In the genomic region with DNA sequence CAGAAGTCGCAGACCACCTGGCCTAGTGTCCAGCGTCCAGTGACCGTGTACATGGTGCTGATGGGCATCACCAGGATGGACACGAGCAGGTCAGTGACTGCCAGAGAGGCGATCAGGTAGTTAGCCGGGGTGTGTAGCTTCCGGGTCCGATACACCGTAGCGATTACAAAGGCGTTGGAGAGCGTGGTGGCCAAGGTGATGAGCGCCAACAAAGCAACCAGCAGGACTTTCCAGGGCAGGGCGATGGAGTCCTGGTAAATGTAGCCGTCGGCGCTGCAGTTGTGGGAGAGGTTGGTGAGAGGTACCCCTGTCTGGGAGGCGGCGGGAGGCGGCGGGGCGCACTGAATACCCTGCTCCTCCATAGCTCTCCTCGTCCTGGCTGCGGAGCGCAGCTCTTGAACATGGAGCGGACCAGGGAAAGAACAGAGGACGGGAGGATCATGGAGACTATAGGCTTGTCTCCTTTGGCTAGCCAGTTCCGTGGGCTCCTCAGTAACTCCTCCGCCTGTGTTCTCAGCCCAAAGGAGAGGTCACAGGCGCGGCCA, we compare ENCODE assay signal across 9 mouse cellular contexts. TPM values are rescaled to one million over a fixed set of nuclear protein-coding genes. Genes with fewer than 3 reads are reported as not detected.
DNase-seq lines count a peak whose midpoint lies in the region; ATAC-seq and TF ChIP-seq lines count a peak whose summit lies in the region.
"Had no signal": no experiment of that assay in that cellular context is flagged by ENCODE, and none has a peak within 500 bp of the region (broad histone marks: within the 10 kb centered on the region; RNA-seq: fewer than 3 reads in every experiment).

No protein-coding gene starts in this region.

- peaks cover 4% of the 10 kb centered on the region for H3K79me3 ChIP-seq in C2C12 (ENCODE audit: low read depth)

- H3ac ChIP-seq in C2C12 (ENCODE audit: control insufficient read depth, insufficient read length, low read depth) = peak overlapping the region; percentile 96

- under 1% methylated on average over 31 of the region's 31 CpGs for WGBS in embryonic facial prominence, embryonic 12.5 days
- 1% methylated on average over 30 of the region's 31 CpGs for WGBS in hindbrain, embryonic 14.5 days

- peak overlapping the region; percentile 53 for H3K4me3 ChIP-seq in C2C12 (ENCODE audit: insufficient read depth, poor library complexity, severe bottlenecking)
- peak overlapping the region; percentile 73 for H3K4me3 ChIP-seq in embryonic facial prominence, embryonic 12.5 days
- peak overlapping the region; percentile 77 for H3K4me3 ChIP-seq in hindbrain, embryonic 14.5 days (replicated peaks; ENCODE audit: low read length)

- H3K27ac ChIP-seq in embryonic facial prominence, embryonic 12.5 days = no peak overlapping the region
- peak overlapping the region; percentile 67 for H3K27ac ChIP-seq in hindbrain, embryonic 14.5 days
- H3K27ac ChIP-seq: heart, adult 2 months had no signal

- no peak for TF ChIP-seq CTCF in C2C12 (IDR thresholded peaks at IDR 0.05; ENCODE audit: control insufficient read depth, insufficient read depth, insufficient read length)

- H3K4me1 ChIP-seq in embryonic facial prominence, embryonic 12.5 days = 0 out of 2 replicates have a peak, but pooled peaks cover 12% of the 10 kb centered on the region
- H3K4me1 ChIP-seq in hindbrain, embryonic 14.5 days (replicated peaks; ENCODE audit: control insufficient read depth, insufficient read depth, low read length) = peaks cover 5% of the 10 kb centered on the region; the same call in 1 of the 2 replicates

- peak overlapping the region; percentile 59 for H3K9ac ChIP-seq in embryonic facial prominence, embryonic 12.5 days
- peak overlapping the region; percentile 75 for H3K9ac ChIP-seq in hindbrain, embryonic 14.5 days

- peak; percentile 36 for ATAC-seq in embryonic facial prominence, embryonic 12.5 days (ENCODE audit: insufficient number of reproducible peaks, insufficient read depth, low FRiP score, low TSS enrichment)
- peak; percentile 39 for ATAC-seq in hindbrain, embryonic 14.5 days (ENCODE audit: low FRiP score)
- ATAC-seq in megakaryocyte-erythroid progenitor cell, adult 5-6 weeks (replicated peaks; ENCODE audit: low FRiP score, low TSS enrichment, poor library complexity, severe bottlenecking) = peak; percentile 31

- DNase-seq in heart, adult 11 months = peak; percentile 85
- no peak for DNase-seq in heart, adult 9 months (ENCODE audit: low spot score in 2 of 2)
- no peak for DNase-seq in hindbrain, embryonic 14.5 days (ENCODE audit: low spot score)
- DNase-seq in testis, postnatal 14 days (ENCODE audit: low spot score) = peak; percentile 5
- DNase-seq in layer of hippocampus, adult 18-20 months (ENCODE audit: low spot score in 2 of 2) = no peak

- H3K27me3 ChIP-seq in C2C12 (ENCODE audit: control insufficient read depth, insufficient read depth, insufficient read length) = no peaks in the 10 kb centered on the region
- peaks cover 32% of the 10 kb centered on the region for H3K27me3 ChIP-seq in embryonic facial prominence, embryonic 12.5 days
- H3K27me3 ChIP-seq in hindbrain, embryonic 14.5 days (ENCODE audit: control insufficient read depth, insufficient read depth, low read length) = peaks cover 33% of the 10 kb centered on the region

- peaks cover 18% of the 10 kb centered on the region for H3K79me2 ChIP-seq in C2C12 (ENCODE audit: control insufficient read depth, insufficient read depth)

- no peaks in the 10 kb centered on the region for H3K9me3 ChIP-seq in embryonic facial prominence, embryonic 12.5 days
- no peaks in the 10 kb centered on the region for H3K9me3 ChIP-seq in hindbrain, embryonic 14.5 days (ENCODE audit: control insufficient read depth, low read length)

- H3K36me3 ChIP-seq in C2C12 (ENCODE audit: control insufficient read depth, insufficient read depth) = no peaks in the 10 kb centered on the region
- no peaks in the 10 kb centered on the region for H3K36me3 ChIP-seq in embryonic facial prominence, embryonic 12.5 days
- no peaks in the 10 kb centered on the region for H3K36me3 ChIP-seq in hindbrain, embryonic 14.5 days (replicated peaks; ENCODE audit: control insufficient read depth, insufficient read depth)

- peak overlapping the region; percentile 95 for H3K4me2 ChIP-seq in embryonic facial prominence, embryonic 12.5 days (replicated peaks)
- H3K4me2 ChIP-seq in hindbrain, embryonic 14.5 days (replicated peaks) = peak overlapping the region; percentile 96

TF ChIP-seq in C2C12, 6 proteins besides CTCF, POLR2A, EP300 and RAD21:
- TF ChIP-seq MYOD1 (IDR thresholded peaks at IDR 0.05; ENCODE audit: control insufficient read depth, insufficient read length, low read depth) = no peak

RNA-seq across cellular contexts. Expression of a gene that starts 1.4 kb away (rescaled TPM):
- 8.6 TPM for polyA plus RNA-seq in C2C12 (2012; fragmentation: generic; extraction: Trizol)
- polyA plus RNA-seq in embryonic facial prominence, embryonic 12.5 days (2016; fragmentation: Nextera tagmentation; extraction: Ambion mirVana) = 1.3 and 2.1 TPM in 2 replicates
- 3.2 and 3.3 TPM in 2 replicates for polyA plus RNA-seq in hindbrain, embryonic 14.5 days (2014; fragmentation: Nextera tagmentation; extraction: Ambion mirVana)
- 0.12 TPM in 1 of 2 replicates, not detected in the other for total RNA-seq in megakaryocyte-erythroid progenitor cell, adult 5-6 weeks (2014; fragmentation: Nextera tagmentation)
- not detected in 2 replicates for total RNA-seq in megakaryocyte-erythroid progenitor cell, adult 5-6 weeks (2017)
- total RNA-seq in layer of hippocampus, adult 18-20 months (2021) = 10 to 100 TPM; 11.2 to 14.5 TPM

Comparison
In these comparisons a context has a peak if more than half of its experiments do, and no peak if none do; other contexts are left out.
1. DNase-seq: peak in heart, adult 11 months (single experiment) and testis, postnatal 14 days (single experiment); none in heart, adult 9 months (0 of 2), hindbrain, embryonic 14.5 days (single experiment) and layer of hippocampus, adult 18-20 months (0 of 2).
2. Peak in every context shown above with its lines, with median percentiles within 50 percentile points of each other: H3K4me3 ChIP-seq and ATAC-seq.